Mouse (Mus musculus): Measurements from ENCODE around the gene Prpmp5. TPM values are rescaled to one million over a fixed set of nuclear protein-coding genes. Genes with fewer than 3 reads are reported as not detected.
"Not testable (repeated sequence)": the region's sequence is repeated elsewhere in the genome, so short reads cannot be mapped to it uniquely, and the experiment has no call there.

Gene Prpmp5
- polyA plus RNA-seq (2016; fragmentation: Nextera tagmentation; extraction: Ambion mirVana), result not detected in 2 replicates

GRCm38 (mm10) chr6:132314657-132315056 is at the start of gene Prpmp5:
Gene Prpmp5, minus strand, starts transcription at chr6:132314757.
- H3K4me3 ChIP-seq; H3K27ac ChIP-seq; H3K4me1 ChIP-seq; H3K9me3 ChIP-seq; ATAC-seq (ENCODE audit: insufficient number of reproducible peaks, insufficient read depth, low FRiP score, low TSS enrichment); H3K36me3 ChIP-seq; H3K4me2 ChIP-seq (replicated peaks); H3K27me3 ChIP-seq; H3K9ac ChIP-seq: not testable (repeated sequence)

- H3K27me3 ChIP-seq; H3K4me2 ChIP-seq (replicated peaks); H3K4me3 ChIP-seq; H3K9me3 ChIP-seq; H3K36me3 ChIP-seq; H3K27ac ChIP-seq; H3K9ac ChIP-seq; H3K4me1 ChIP-seq; ATAC-seq (ENCODE audit: insufficient number of reproducible peaks, insufficient read depth, low FRiP score, low TSS enrichment): not testable (repeated sequence)
- WGBS, result 80% methylated on average over 1 of the region's 1 CpGs
Observed at GRCm38 (mm10) chr6:132364034-132364433, 49.5 kb upstream of the Prpmp5 start, which contains the start of gene Gm8882. Gene Gm8882, minus strand, starts transcription at chr6:132364134.

Other genes with a start within 250 kb of the Prpmp5 start
- not detected in 2 replicates for gene Prb1, start 104.2 kb downstream of the Prpmp5 start, polyA plus RNA-seq (2016; fragmentation: Nextera tagmentation; extraction: Ambion mirVana)
- not detected in 2 replicates for gene Gm8882, start 49.4 kb upstream of the Prpmp5 start, polyA plus RNA-seq (2016; fragmentation: Nextera tagmentation; extraction: Ambion mirVana)

All from embryonic facial prominence, embryonic 12.5 days (tissue).